Mouse (Mus musculus) lung, embryonic 15.5 days (tissue): ENCODE measurements around the gene Cyth2. TPM values are rescaled to one million over a fixed set of nuclear protein-coding genes. Genes with fewer than 3 reads are reported as not detected.
A peak's percentile ranks its signal among the peaks of the same experiment; 100 is the strongest.

Source experiments
- ATAC-seq: fragments of 200-750 bp; cut with Nextera tagmentation; 2 replicates; pipeline ENCODE4 v1.8.0; 2017; ENCODE audit warnings: moderate number of reproducible peaks, borderline replicate concordance; ENCODE audit not compliant: low FRiP score, low TSS enrichment; ENCODE audit errors: extremely low read depth
- H3K27ac ChIP-seq: fragments of 300-500 bp; sonication (generic); 2 replicates; pipeline ENCODE4 v1.5.1; 2015; ENCODE audit warnings: moderate library complexity, mild to moderate bottlenecking, inconsistent platforms
- H3K27me3 ChIP-seq: fragments of 300-500 bp; sonication (generic); 2 replicates; pipeline ENCODE4 v1.6.1; 2015; ENCODE audit warnings: inconsistent platforms
- H3K36me3 ChIP-seq: fragments of 300-500 bp; sonication (generic); 2 replicates; pipeline ENCODE4 v1.6.1; 2015; ENCODE audit warnings: inconsistent platforms
- H3K4me1 ChIP-seq: fragments of 300-500 bp; sonication (generic); 2 replicates; pipeline ENCODE4 v1.6.1; 2015; ENCODE audit warnings: inconsistent platforms
- H3K4me2 ChIP-seq: fragments of 300-500 bp; sonication (generic); 2 replicates; pipeline ENCODE4 v1.6.1; 2015; ENCODE audit warnings: inconsistent platforms, mild to moderate bottlenecking, moderate library complexity
- H3K4me3 ChIP-seq: fragments of 300-500 bp; sonication (generic); 2 replicates; pipeline ENCODE4 v1.5.1; 2015; ENCODE audit warnings: mild to moderate bottlenecking, inconsistent platforms
- H3K9ac ChIP-seq: fragments of 300-500 bp; sonication (generic); 2 replicates; pipeline ENCODE4 v1.6.1; 2015; ENCODE audit warnings: inconsistent platforms
- H3K9me3 ChIP-seq: fragments of 300-500 bp; sonication (generic); 2 replicates; pipeline ENCODE4 v1.6.1; 2016; ENCODE audit warnings: inconsistent platforms
- WGBS: fragments of 180-500 bp; shearing (Covaris S2); methylation state at CpG from one replicate; pipeline ENCODE4 v1.1.7; 2015; 5-methylcytosine and 5-hydroxymethylcytosine counted together
- polyA plus RNA-seq: library from polyadenylated mRNA; unstranded; fragments of >200 nt; fragmentation: Nextera tagmentation; extraction: Ambion mirVana; gene quantifications from 2 replicates; pipeline ENCODE4 v1.2.1, GENCODE M21; 2015

Cyth2 gene
- polyA plus RNA-seq, 1 experiment from 2014 or later = 122 TPM

- no peak for ATAC-seq
- WGBS = 92% methylated on average over 29 of the region's 29 CpGs
These were observed 19.4 kb downstream of the Cyth2 start for GRCm38 (mm10) chr7:45794971-45795370.

GRCm38 (mm10) chr7:45793969-45794585, 20.3 kb downstream of the Cyth2 start:
- ATAC-seq = no peak
- Histone ChIP-seq H3K4me2 (no peak overlapping the region), H3K9me3 (no peaks in the 10 kb centered on the region), H3K27ac (no peak overlapping the region), H3K4me3 (no peak overlapping the region), H3K9ac (no peak overlapping the region), H3K27me3 (peaks cover 23% of the 10 kb centered on the region), H3K4me1 (peaks cover 19% of the 10 kb centered on the region), H3K36me3 (no peaks in the 10 kb centered on the region)
- WGBS = 84% methylated on average over 41 of the region's 44 CpGs

More at GRCm38 (mm10) chr7:45794971-45795370, 19.4 kb downstream of the Cyth2 start:
- no peaks in the 10 kb centered on the region for H3K36me3 ChIP-seq
- no peak overlapping the region for H3K4me2 ChIP-seq
- H3K27me3 ChIP-seq = peaks cover 29% of the 10 kb centered on the region
- H3K4me1 ChIP-seq = peaks cover 19% of the 10 kb centered on the region
- H3K4me3 ChIP-seq = no peak overlapping the region
- H3K9me3 ChIP-seq = no peaks in the 10 kb centered on the region
- H3K9ac ChIP-seq = no peak overlapping the region
- H3K27ac ChIP-seq = no peak overlapping the region

- Histone ChIP-seq H3K9ac (no peak overlapping the region), H3K27me3 (peaks cover 16% of the 10 kb centered on the region), H3K4me2 (no peak overlapping the region), H3K4me1 (peaks cover 12% of the 10 kb centered on the region; the same call in 1 of the 2 replicates), H3K4me3 (no peak overlapping the region), H3K27ac (no peak overlapping the region), H3K9me3 (no peaks in the 10 kb centered on the region), H3K36me3 (no peaks in the 10 kb centered on the region)
- WGBS = 79% methylated on average over 24 of the region's 24 CpGs
- no peak for ATAC-seq
These were observed 21.1 kb downstream of the Cyth2 start for GRCm38 (mm10) chr7:45793240-45793639.

- Histone ChIP-seq H3K4me1 (peaks cover 8% of the 10 kb centered on the region), H3K9ac (no peak overlapping the region), H3K4me2 (no peak overlapping the region), H3K27me3 (peaks cover 6% of the 10 kb centered on the region), H3K4me3 (no peak overlapping the region), H3K9me3 (no peaks in the 10 kb centered on the region), H3K36me3 (no peaks in the 10 kb centered on the region), H3K27ac (no peak overlapping the region)
- ATAC-seq = no peak
- WGBS = 76% methylated on average over 17 of the region's 17 CpGs
These were observed 22.5 kb downstream of the Cyth2 start for GRCm38 (mm10) chr7:45791756-45792490.

- peaks cover 3% of the 10 kb centered on the region; the same call in 1 of the 2 replicates for H3K27me3 ChIP-seq
- no peak overlapping the region for H3K4me2 ChIP-seq
- H3K4me3 ChIP-seq = no peak overlapping the region
- H3K9me3 ChIP-seq = no peaks in the 10 kb centered on the region
- H3K27ac ChIP-seq = no peak overlapping the region
- peaks cover 20% of the 10 kb centered on the region for H3K4me1 ChIP-seq
- no peaks in the 10 kb centered on the region for H3K36me3 ChIP-seq
- 46% methylated on average over 6 of the region's 6 CpGs for WGBS
- ATAC-seq = no peak
- no peak overlapping the region for H3K9ac ChIP-seq
These were observed 23.7 kb downstream of the Cyth2 start for GRCm38 (mm10) chr7:45790721-45791120.

GRCm38 (mm10) chr7:45787642-45788041, 26.7 kb downstream of the Cyth2 start:
- Histone ChIP-seq H3K36me3 (no peaks in the 10 kb centered on the region), H3K9ac (no peak overlapping the region), H3K27me3 (peaks cover 22% of the 10 kb centered on the region), H3K4me2 (peak overlapping the region; percentile 77; the same call in 1 of the 2 replicates), H3K4me1 (peaks cover 45% of the 10 kb centered on the region), H3K4me3 (no peak overlapping the region), H3K27ac (no peak overlapping the region), H3K9me3 (no peaks in the 10 kb centered on the region)
- ATAC-seq = no peak
- 80% methylated on average over 22 of the region's 22 CpGs for WGBS

GRCm38 (mm10) chr7:45786661-45787413, 27.5 kb downstream of the Cyth2 start:
- Histone ChIP-seq H3K27ac (no peak overlapping the region), H3K36me3 (no peaks in the 10 kb centered on the region), H3K27me3 (peaks cover 29% of the 10 kb centered on the region), H3K4me1 (peaks cover 45% of the 10 kb centered on the region), H3K9me3 (no peaks in the 10 kb centered on the region), H3K9ac (no peak overlapping the region), H3K4me3 (peak overlapping the region; percentile 53), H3K4me2 (peak overlapping the region; percentile 77)
- WGBS = 7% methylated on average over 17 of the region's 17 CpGs
- peak; percentile 20; the same call in 1 of the 2 replicates for ATAC-seq

- ATAC-seq = peak; percentile 25; the same call in 1 of the 2 replicates
- H3K9me3 ChIP-seq = no peaks in the 10 kb centered on the region
- under 1% methylated on average over 14 of the region's 14 CpGs for WGBS
- H3K27me3 ChIP-seq = peaks cover 29% of the 10 kb centered on the region
- peak overlapping the region; percentile 43; the same call in 1 of the 2 replicates for H3K9ac ChIP-seq
- H3K27ac ChIP-seq = peak overlapping the region; percentile 20; the same call in 1 of the 2 replicates
- peak overlapping the region; percentile 77 for H3K4me2 ChIP-seq
- peaks cover 45% of the 10 kb centered on the region for H3K4me1 ChIP-seq
- no peaks in the 10 kb centered on the region for H3K36me3 ChIP-seq
- H3K4me3 ChIP-seq = peak overlapping the region; percentile 53
These were observed 28.2 kb downstream of the Cyth2 start for GRCm38 (mm10) chr7:45786136-45786578.

- H3K4me3 ChIP-seq = peak overlapping the region; percentile 53
- under 1% methylated on average over 38 of the region's 42 CpGs for WGBS
- H3K4me2 ChIP-seq = peak overlapping the region; percentile 77
- no peaks in the 10 kb centered on the region for H3K36me3 ChIP-seq
- peaks cover 42% of the 10 kb centered on the region for H3K4me1 ChIP-seq
- no peaks in the 10 kb centered on the region for H3K9me3 ChIP-seq
- H3K9ac ChIP-seq = peak overlapping the region; percentile 43
- no peak; the same call in 1 of the 2 replicates for ATAC-seq
- H3K27me3 ChIP-seq = peaks cover 29% of the 10 kb centered on the region
- H3K27ac ChIP-seq = peak overlapping the region; percentile 20; the same call in 1 of the 2 replicates
These were observed 28.8 kb downstream of the Cyth2 start for GRCm38 (mm10) chr7:45785388-45786135.

GRCm38 (mm10) chr7:45784524-45785372, 29.6 kb downstream of the Cyth2 start, which contains the start of gene Sult2b1:
Gene Sult2b1 (minus strand): TSS chr7:45784669.
- peak within 1 kb of the TSS; percentile 50; the same call in 1 of the 2 replicates for H3K27ac ChIP-seq
- peak within 1 kb of the TSS; percentile 62 for H3K4me3 ChIP-seq
- H3K4me2 ChIP-seq = peak within 1 kb of the TSS; percentile 86
- 21% methylated on average over 20 of the region's 20 CpGs for WGBS
- H3K9ac ChIP-seq = peak within 1 kb of the TSS; percentile 49
- no peaks in the 10 kb centered on the region for H3K36me3 ChIP-seq
- peaks cover 29% of the 10 kb centered on the region for H3K27me3 ChIP-seq
- peaks cover 40% of the 10 kb centered on the region for H3K4me1 ChIP-seq
- ATAC-seq = no peak; the same call in 1 of the 2 replicates
- H3K9me3 ChIP-seq = no peaks in the 10 kb centered on the region
